Mouse (Mus musculus): ENCODE measurements around the gene Hemk1. TPM values are rescaled to one million over a fixed set of nuclear protein-coding genes. Genes with fewer than 3 reads are reported as not detected.
A peak's percentile ranks its signal among the peaks of the same experiment; 100 is the strongest.

Gene Hemk1
- polyA plus RNA-seq, 1 experiment from 2014 or later: 18.1 TPM

DNA sequence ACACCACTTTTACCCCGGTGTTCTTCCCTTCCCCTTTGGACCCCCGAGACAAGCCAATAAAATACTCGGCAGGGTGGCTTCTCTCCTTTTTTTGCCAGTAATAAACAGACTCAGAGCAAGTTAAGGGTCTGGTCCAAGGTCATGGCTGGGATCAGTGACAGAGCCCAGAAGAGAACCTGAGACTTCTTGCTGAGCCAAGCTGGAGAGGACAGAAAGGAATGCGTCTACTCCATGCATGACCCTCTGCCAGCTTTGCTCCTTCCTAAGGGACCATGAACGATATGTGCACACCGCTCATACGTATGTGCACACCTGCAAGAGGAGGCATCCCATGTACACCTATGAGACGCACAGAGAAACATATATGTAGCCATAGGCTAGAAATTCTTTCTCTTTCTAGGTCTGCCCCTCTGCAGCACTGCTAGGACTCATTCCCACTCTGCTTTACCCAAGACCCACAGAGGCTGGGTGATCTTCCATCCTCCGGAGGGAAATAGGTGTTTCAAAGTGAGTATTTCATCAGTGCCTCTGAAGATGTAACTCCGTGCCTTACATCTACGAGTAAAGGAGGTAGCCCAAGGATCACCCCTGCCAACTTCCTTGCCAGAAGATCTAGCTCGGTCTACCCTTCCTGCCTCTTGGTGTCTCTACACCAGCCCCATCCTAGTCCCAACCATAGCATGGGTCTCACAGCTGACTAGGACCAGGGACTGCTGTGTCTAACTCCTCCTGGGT, 2.9 kb upstream of the Hemk1 start:
- Histone ChIP-seq H3K27me3 (peaks cover 12% of the 10 kb centered on the region; the same call in 1 of the 2 replicates), H3K9me3 (no peaks in the 10 kb centered on the region), H3K9ac (replicated peaks) (peak overlapping the region; percentile 80), H3K27ac (peak overlapping the region; percentile 55; the same call in 1 of the 2 replicates), H3K4me1 (replicated peaks) (peaks cover 40% of the 10 kb centered on the region), H3K4me3 (replicated peaks) (peak overlapping the region; percentile 65), H3K4me2 (replicated peaks) (peak overlapping the region; percentile 69), H3K36me3 (no peaks in the 10 kb centered on the region)
- no peak for ATAC-seq
- 53% methylated on average over 12 of the region's 12 CpGs for WGBS

GRCm38 (mm10) chr9:107340267-107340859, 2.2 kb upstream of the Hemk1 start, which contains the start of gene 6430571L13Rik:
6430571L13Rik (plus strand) TSS chr9:107340602.
- Histone ChIP-seq H3K27ac (peak within 1 kb of the TSS; percentile 55; the same call in 1 of the 2 replicates), H3K27me3 (peaks cover 12% of the 10 kb centered on the region; the same call in 1 of the 2 replicates), H3K4me3 (replicated peaks) (peak within 1 kb of the TSS; percentile 65), H3K4me1 (replicated peaks) (peaks cover 43% of the 10 kb centered on the region), H3K36me3 (no peaks in the 10 kb centered on the region), H3K4me2 (replicated peaks) (peak within 1 kb of the TSS; percentile 69), H3K9me3 (no peaks in the 10 kb centered on the region), H3K9ac (replicated peaks) (peak within 1 kb of the TSS; percentile 80)
- WGBS: under 1% methylated on average over 34 of the region's 34 CpGs
- ATAC-seq: peak; percentile 92

GRCm38 (mm10) chr9:107336386-107336785, 1.8 kb downstream of the Hemk1 start:
- H3K27me3 ChIP-seq: peaks cover 2% of the 10 kb centered on the region; the same call in 1 of the 2 replicates
- H3K36me3 ChIP-seq: peaks cover 21% of the 10 kb centered on the region
- no peak overlapping the region for H3K27ac ChIP-seq
- no peak overlapping the region for H3K4me3 ChIP-seq (replicated peaks)
- no peak overlapping the region for H3K9ac ChIP-seq (replicated peaks)
- ATAC-seq: no peak
- WGBS: 92% methylated on average over 6 of the region's 6 CpGs
- no peak overlapping the region for H3K4me2 ChIP-seq (replicated peaks)
- peaks cover 39% of the 10 kb centered on the region for H3K4me1 ChIP-seq (replicated peaks)
- H3K9me3 ChIP-seq: no peaks in the 10 kb centered on the region

DNA sequence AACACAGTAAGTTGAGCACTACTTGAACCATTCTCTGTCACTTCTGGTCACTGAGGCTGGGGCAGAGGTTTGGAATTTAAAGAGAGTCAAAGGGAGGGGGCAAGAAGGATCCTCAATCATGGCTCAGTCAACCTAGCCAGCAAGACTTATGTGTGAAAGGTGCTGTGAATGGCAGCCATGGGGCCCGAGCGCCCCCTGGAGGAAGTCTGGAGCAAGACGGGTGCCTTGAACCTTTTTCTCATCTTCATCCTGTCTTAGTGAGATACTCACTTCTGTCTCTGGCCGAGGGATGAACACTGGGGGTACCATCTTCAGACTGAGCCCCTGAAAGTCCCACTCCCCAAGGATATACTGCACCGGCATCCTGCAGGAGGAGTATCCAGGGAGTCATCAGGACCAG, 2.2 kb downstream of the Hemk1 start:
- Histone ChIP-seq H3K4me1 (replicated peaks) (peaks cover 35% of the 10 kb centered on the region), H3K9me3 (no peaks in the 10 kb centered on the region), H3K27me3 (no peaks in the 10 kb centered on the region), H3K36me3 (peaks cover 23% of the 10 kb centered on the region), H3K27ac (no peak overlapping the region), H3K9ac (replicated peaks) (no peak overlapping the region), H3K4me3 (replicated peaks) (no peak overlapping the region), H3K4me2 (replicated peaks) (no peak overlapping the region)
- no peak for ATAC-seq
- 8% methylated on average over 5 of the region's 5 CpGs for WGBS

DNA sequence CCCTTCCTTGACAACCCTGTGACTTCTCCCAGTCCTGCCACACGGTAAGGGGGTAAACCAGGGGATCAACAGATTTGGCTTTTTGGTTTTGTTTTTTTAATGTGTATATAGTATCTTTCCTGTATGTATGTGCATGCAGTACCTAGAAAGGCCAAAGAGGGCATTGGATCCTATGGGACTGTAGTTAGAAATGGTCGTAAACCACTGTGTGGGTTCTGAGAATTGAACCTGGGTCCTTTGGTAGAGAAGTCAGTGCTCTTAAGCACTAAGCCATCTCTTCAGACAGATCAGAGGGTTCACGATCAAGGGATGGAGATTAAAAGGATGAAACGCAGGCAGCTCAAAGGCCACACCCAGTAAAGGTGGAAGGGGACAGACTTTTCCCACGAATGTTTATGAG, 3.1 kb downstream of the Hemk1 start:
- ATAC-seq: no peak
- no peak overlapping the region for H3K9ac ChIP-seq (replicated peaks)
- no peaks in the 10 kb centered on the region for H3K9me3 ChIP-seq
- H3K36me3 ChIP-seq: peaks cover 23% of the 10 kb centered on the region
- H3K4me1 ChIP-seq (replicated peaks): peaks cover 32% of the 10 kb centered on the region
- no peak overlapping the region for H3K27ac ChIP-seq
- H3K4me2 ChIP-seq (replicated peaks): no peak overlapping the region
- no peaks in the 10 kb centered on the region for H3K27me3 ChIP-seq
- 83% methylated on average over 5 of the region's 5 CpGs for WGBS
- H3K4me3 ChIP-seq (replicated peaks): no peak overlapping the region

- H3K36me3 ChIP-seq: peaks cover 23% of the 10 kb centered on the region
- no peak overlapping the region for H3K9ac ChIP-seq (replicated peaks)
- H3K9me3 ChIP-seq: no peaks in the 10 kb centered on the region
- ATAC-seq: no peak
- no peak overlapping the region for H3K4me2 ChIP-seq (replicated peaks)
- H3K4me1 ChIP-seq (replicated peaks): peaks cover 26% of the 10 kb centered on the region
- H3K27ac ChIP-seq: no peak overlapping the region
- H3K4me3 ChIP-seq (replicated peaks): no peak overlapping the region
- no peaks in the 10 kb centered on the region for H3K27me3 ChIP-seq
- 88% methylated on average over 6 of the region's 6 CpGs for WGBS
Measured at GRCm38 (mm10) chr9:107334356-107334755, 3.8 kb downstream of the Hemk1 start.

GRCm38 (mm10) chr9:107333686-107334085, 4.5 kb downstream of the Hemk1 start:
- no peaks in the 10 kb centered on the region for H3K27me3 ChIP-seq
- H3K4me3 ChIP-seq (replicated peaks): no peak overlapping the region
- ATAC-seq: no peak
- no peaks in the 10 kb centered on the region for H3K9me3 ChIP-seq
- no peak overlapping the region for H3K9ac ChIP-seq (replicated peaks)
- peaks cover 27% of the 10 kb centered on the region for H3K36me3 ChIP-seq
- peaks cover 19% of the 10 kb centered on the region for H3K4me1 ChIP-seq (replicated peaks)
- H3K4me2 ChIP-seq (replicated peaks): no peak overlapping the region
- 71% methylated on average over 2 of the region's 2 CpGs for WGBS
- no peak overlapping the region for H3K27ac ChIP-seq

DNA sequence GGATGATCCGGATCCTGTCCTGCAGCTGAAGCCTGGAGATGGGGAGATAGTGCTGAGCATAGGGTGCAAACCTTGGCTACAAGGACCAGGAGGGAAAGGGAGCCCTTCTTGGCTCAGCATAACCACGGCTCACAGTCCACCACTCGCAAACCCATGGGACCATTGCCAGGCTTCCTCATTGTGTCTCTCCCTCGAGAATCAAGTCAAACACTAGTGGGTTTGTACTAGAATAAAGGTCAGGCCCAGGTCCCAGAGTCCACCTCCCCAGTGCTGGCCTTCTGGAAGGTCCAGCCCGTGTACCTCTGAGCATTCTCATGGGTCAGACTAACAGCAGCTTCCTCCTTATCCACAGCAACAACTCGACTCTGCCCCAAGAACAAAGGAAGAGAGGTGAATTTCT, 7.4 kb downstream of the Hemk1 start:
- no peaks in the 10 kb centered on the region for H3K9me3 ChIP-seq
- no peak overlapping the region for H3K9ac ChIP-seq (replicated peaks)
- 83% methylated on average over 6 of the region's 6 CpGs for WGBS
- H3K4me3 ChIP-seq (replicated peaks): no peak overlapping the region
- no peaks in the 10 kb centered on the region for H3K4me1 ChIP-seq (replicated peaks)
- H3K4me2 ChIP-seq (replicated peaks): no peak overlapping the region
- no peak overlapping the region for H3K27ac ChIP-seq
- peaks cover 47% of the 10 kb centered on the region for H3K36me3 ChIP-seq
- no peaks in the 10 kb centered on the region for H3K27me3 ChIP-seq
- ATAC-seq: no peak

DNA sequence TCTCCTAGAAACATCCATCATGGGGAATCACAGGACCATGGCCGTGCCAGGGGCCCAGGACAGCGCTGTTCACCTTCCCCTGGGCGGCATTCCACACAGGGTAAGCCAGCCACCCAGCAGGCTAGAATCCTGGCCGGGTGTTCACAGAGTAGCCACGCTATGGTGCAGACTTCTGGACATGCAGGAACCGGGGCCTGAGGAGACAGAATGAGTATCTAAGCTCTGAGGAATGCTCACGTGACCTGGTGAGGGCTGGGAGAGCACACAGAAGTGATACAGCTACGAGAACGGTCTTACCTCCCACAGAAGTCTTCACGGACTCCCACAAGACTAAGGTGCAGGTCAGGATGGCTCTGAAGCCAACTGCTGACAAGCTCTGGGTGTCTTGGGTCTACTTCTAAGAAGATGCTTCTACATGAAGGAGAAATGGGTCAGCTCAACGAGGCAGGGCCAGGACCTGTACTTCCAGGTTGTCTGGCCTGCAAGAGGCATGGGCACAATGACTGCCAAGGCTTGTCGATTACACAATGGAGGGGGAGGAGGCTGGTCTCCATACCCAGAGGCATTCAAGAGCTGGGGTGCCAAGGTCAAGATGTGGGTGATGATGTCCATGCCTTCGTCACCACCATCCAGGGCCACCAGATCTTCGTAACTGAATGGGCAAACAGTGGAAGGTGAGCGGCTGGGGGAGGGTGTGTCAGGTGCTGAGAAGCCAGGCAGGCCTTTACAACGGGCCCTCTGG, 10.1 kb downstream of the Hemk1 start:
- no peaks in the 10 kb centered on the region for H3K9me3 ChIP-seq
- peaks cover 42% of the 10 kb centered on the region for H3K36me3 ChIP-seq
- no peak overlapping the region for H3K4me3 ChIP-seq (replicated peaks)
- H3K4me1 ChIP-seq (replicated peaks): no peaks in the 10 kb centered on the region
- 94% methylated on average over 16 of the region's 16 CpGs for WGBS
- no peak overlapping the region for H3K9ac ChIP-seq (replicated peaks)
- no peaks in the 10 kb centered on the region for H3K27me3 ChIP-seq
- H3K4me2 ChIP-seq (replicated peaks): no peak overlapping the region
- no peak for ATAC-seq
- H3K27ac ChIP-seq: no peak overlapping the region

- no peak for ATAC-seq
- Histone ChIP-seq H3K4me3 (replicated peaks) (no peak overlapping the region), H3K4me1 (replicated peaks) (no peaks in the 10 kb centered on the region), H3K9ac (replicated peaks) (no peak overlapping the region; the same call in 1 of the 2 replicates), H3K9me3 (no peaks in the 10 kb centered on the region), H3K4me2 (replicated peaks) (no peak overlapping the region), H3K27ac (no peak overlapping the region), H3K27me3 (no peaks in the 10 kb centered on the region), H3K36me3 (peaks cover 24% of the 10 kb centered on the region)
- WGBS: 91% methylated on average over 7 of the region's 7 CpGs
Measured at GRCm38 (mm10) chr9:107325904-107326303, 12.2 kb downstream of the Hemk1 start.

- Histone ChIP-seq H3K4me1 (replicated peaks) (no peaks in the 10 kb centered on the region), H3K9me3 (no peaks in the 10 kb centered on the region), H3K9ac (replicated peaks) (no peak overlapping the region), H3K4me3 (replicated peaks) (no peak overlapping the region), H3K36me3 (peaks cover 24% of the 10 kb centered on the region), H3K27ac (no peak overlapping the region), H3K27me3 (no peaks in the 10 kb centered on the region), H3K4me2 (replicated peaks) (no peak overlapping the region)
- 55% methylated on average over 4 of the region's 4 CpGs for WGBS
- no peak for ATAC-seq
Measured at GRCm38 (mm10) chr9:107324799-107325561, 13.2 kb downstream of the Hemk1 start.

Measured in midbrain, embryonic 13.5 days (tissue).